In genomic region chr10:68759789-68760188, GRCm38 (mm10) we compare ENCODE assay signal across 15 mouse cellular contexts. TPM values are rescaled to one million over a fixed set of nuclear protein-coding genes. Genes with fewer than 3 reads are reported as not detected.
DNase-seq lines count a peak whose midpoint lies in the region; ATAC-seq lines count a peak whose summit lies in the region.
"Had no signal": no experiment of that assay in that cellular context is flagged by ENCODE, and none has a peak within 500 bp of the region (broad histone marks: within the 10 kb centered on the region; RNA-seq: fewer than 3 reads in every experiment).

No protein-coding gene starts in this region.

- peak; percentile 41 for DNase-seq in neural tube, embryonic 10.5 days (ENCODE audit: extremely low spot score, low spot score)
- DNase-seq in embryonic facial prominence, embryonic 11.5 days (ENCODE audit: low spot score): peak; percentile 77
- DNase-seq in limb, embryonic 10.5 days (ENCODE audit: low spot score): peak; percentile 45
- no peak for DNase-seq in layer of hippocampus, postnatal 10 days (ENCODE audit: low spot score in 2 of 2)
- DNase-seq in cerebellum, postnatal 14 days: no peak
- DNase-seq in spleen, adult 12 weeks (ENCODE audit: low spot score): no peak
- DNase-seq: cerebellum, adult 2 months; right cerebral cortex, postnatal 25 days had no signal

- H3K27me3 ChIP-seq in neural tube, embryonic 15.5 days (replicated peaks): no peaks in the 10 kb centered on the region
- no peaks in the 10 kb centered on the region for H3K27me3 ChIP-seq in embryonic facial prominence, embryonic 11.5 days (ENCODE audit: control insufficient read depth, insufficient read depth, low read length)
- H3K27me3 ChIP-seq in limb, embryonic 10.5 days (ENCODE audit: low read depth, poor library complexity, severe bottlenecking): no peaks in the 10 kb centered on the region
- H3K27me3 ChIP-seq: limb, embryonic 15.5 days; liver, embryonic 15.5 days; midbrain, embryonic 12.5 days; neural tube, embryonic 13.5 days had no signal

- H3K4me1 ChIP-seq in neural tube, embryonic 15.5 days: no peaks in the 10 kb centered on the region
- no peaks in the 10 kb centered on the region for H3K4me1 ChIP-seq in embryonic facial prominence, embryonic 11.5 days (ENCODE audit: control insufficient read depth, insufficient read depth, low read length)
- H3K4me1 ChIP-seq in limb, embryonic 10.5 days: peaks cover 10% of the 10 kb centered on the region; the same call in 1 of the 2 replicates
- H3K4me1 ChIP-seq: limb, embryonic 15.5 days; liver, embryonic 15.5 days; midbrain, embryonic 12.5 days; neural tube, embryonic 13.5 days had no signal

- H3K36me3 ChIP-seq in neural tube, embryonic 15.5 days: no peaks in the 10 kb centered on the region
- no peaks in the 10 kb centered on the region for H3K36me3 ChIP-seq in embryonic facial prominence, embryonic 11.5 days (replicated peaks; ENCODE audit: control insufficient read depth, insufficient read depth, low read depth, low read length)
- no peaks in the 10 kb centered on the region for H3K36me3 ChIP-seq in limb, embryonic 10.5 days
- H3K36me3 ChIP-seq: liver, embryonic 15.5 days; midbrain, embryonic 12.5 days; neural tube, embryonic 13.5 days had no signal

- H3K27ac ChIP-seq in neural tube, embryonic 15.5 days (replicated peaks): no peak overlapping the region
- H3K27ac ChIP-seq in embryonic facial prominence, embryonic 11.5 days (replicated peaks; ENCODE audit: low read depth, low read length): no peak overlapping the region
- H3K27ac ChIP-seq in limb, embryonic 10.5 days: peak overlapping the region; percentile 15; the same call in 1 of the 2 replicates
- H3K27ac ChIP-seq: limb, embryonic 15.5 days; liver, embryonic 15.5 days; midbrain, embryonic 12.5 days; neural tube, embryonic 13.5 days; stomach, postnatal 0 days had no signal

- ATAC-seq in neural tube, embryonic 15.5 days (ENCODE audit: low FRiP score): no peak
- peak; percentile 76; the same call in 1 of the 2 replicates for ATAC-seq in embryonic facial prominence, embryonic 11.5 days (replicated peaks; ENCODE audit: insufficient number of reproducible peaks, low FRiP score, low TSS enrichment, low read depth)

- H3K9ac ChIP-seq in neural tube, embryonic 15.5 days (replicated peaks): no peak overlapping the region
- no peak overlapping the region for H3K9ac ChIP-seq in embryonic facial prominence, embryonic 11.5 days (replicated peaks; ENCODE audit: low read length)
- H3K9ac ChIP-seq: limb, embryonic 15.5 days; liver, embryonic 15.5 days; midbrain, embryonic 12.5 days; neural tube, embryonic 13.5 days had no signal

- H3K4me2 ChIP-seq in neural tube, embryonic 15.5 days: no peak overlapping the region
- H3K4me2 ChIP-seq in embryonic facial prominence, embryonic 11.5 days (ENCODE audit: low read depth, low read length): no peak overlapping the region
- H3K4me2 ChIP-seq: limb, embryonic 15.5 days; liver, embryonic 15.5 days; midbrain, embryonic 12.5 days; neural tube, embryonic 13.5 days had no signal

- WGBS in neural tube, embryonic 15.5 days: 46% methylated on average over 7 of the region's 7 CpGs
- 41% methylated on average over 7 of the region's 7 CpGs for WGBS in embryonic facial prominence, embryonic 11.5 days
- 48% methylated on average over 7 of the region's 7 CpGs for WGBS in limb, embryonic 10.5 days

- H3K9me3 ChIP-seq in neural tube, embryonic 15.5 days (replicated peaks): no peaks in the 10 kb centered on the region
- no peaks in the 10 kb centered on the region for H3K9me3 ChIP-seq in embryonic facial prominence, embryonic 11.5 days (replicated peaks; ENCODE audit: control insufficient read depth, low read length)
- no peaks in the 10 kb centered on the region for H3K9me3 ChIP-seq in limb, embryonic 10.5 days (replicated peaks)
- H3K9me3 ChIP-seq: limb, embryonic 15.5 days; liver, embryonic 15.5 days; midbrain, embryonic 12.5 days; neural tube, embryonic 13.5 days had no signal

- no peak overlapping the region for H3K4me3 ChIP-seq in neural tube, embryonic 15.5 days (replicated peaks)
- H3K4me3 ChIP-seq in embryonic facial prominence, embryonic 11.5 days (ENCODE audit: low read depth, low read length): no peak overlapping the region
- H3K4me3 ChIP-seq in limb, embryonic 10.5 days: no peak overlapping the region
- H3K4me3 ChIP-seq: erythroblast, embryonic 14.5 days; limb, embryonic 15.5 days; liver, embryonic 15.5 days; midbrain, embryonic 12.5 days; neural tube, embryonic 13.5 days had no signal

RNA-seq across cellular contexts. Expression of gene Tmem26, which starts 36.3 kb away (rescaled TPM):
- 5.8 and 5.9 TPM in 2 replicates for polyA plus RNA-seq in neural tube, embryonic 15.5 days (2015; fragmentation: Nextera tagmentation; extraction: Ambion mirVana)
- polyA plus RNA-seq in embryonic facial prominence, embryonic 11.5 days (2014; fragmentation: Nextera tagmentation; extraction: Ambion mirVana): 28.6 and 30.7 TPM in 2 replicates
- polyA plus RNA-seq in limb, embryonic 10.5 days (2016; fragmentation: Nextera tagmentation; extraction: Ambion mirVana): 3.7 and 16.2 TPM in 2 replicates
- total RNA-seq in layer of hippocampus, postnatal 10 days (2021): under 1 TPM; 0.33 to 0.66 TPM
- polyA plus RNA-seq: erythroblast, embryonic 14.5 days had no signal

Comparison
In these comparisons a context has a peak if more than half of its experiments do, and no peak if none do; other contexts are left out.
1. DNase-seq: peak in neural tube, embryonic 10.5 days (single experiment), embryonic facial prominence, embryonic 11.5 days (single experiment) and limb, embryonic 10.5 days (single experiment); none in layer of hippocampus, postnatal 10 days (0 of 2), cerebellum, postnatal 14 days (0 of 2) and spleen, adult 12 weeks (single experiment).